Comparison of ENCODE assay signal across 8 mouse cellular contexts in the genomic region with DNA sequence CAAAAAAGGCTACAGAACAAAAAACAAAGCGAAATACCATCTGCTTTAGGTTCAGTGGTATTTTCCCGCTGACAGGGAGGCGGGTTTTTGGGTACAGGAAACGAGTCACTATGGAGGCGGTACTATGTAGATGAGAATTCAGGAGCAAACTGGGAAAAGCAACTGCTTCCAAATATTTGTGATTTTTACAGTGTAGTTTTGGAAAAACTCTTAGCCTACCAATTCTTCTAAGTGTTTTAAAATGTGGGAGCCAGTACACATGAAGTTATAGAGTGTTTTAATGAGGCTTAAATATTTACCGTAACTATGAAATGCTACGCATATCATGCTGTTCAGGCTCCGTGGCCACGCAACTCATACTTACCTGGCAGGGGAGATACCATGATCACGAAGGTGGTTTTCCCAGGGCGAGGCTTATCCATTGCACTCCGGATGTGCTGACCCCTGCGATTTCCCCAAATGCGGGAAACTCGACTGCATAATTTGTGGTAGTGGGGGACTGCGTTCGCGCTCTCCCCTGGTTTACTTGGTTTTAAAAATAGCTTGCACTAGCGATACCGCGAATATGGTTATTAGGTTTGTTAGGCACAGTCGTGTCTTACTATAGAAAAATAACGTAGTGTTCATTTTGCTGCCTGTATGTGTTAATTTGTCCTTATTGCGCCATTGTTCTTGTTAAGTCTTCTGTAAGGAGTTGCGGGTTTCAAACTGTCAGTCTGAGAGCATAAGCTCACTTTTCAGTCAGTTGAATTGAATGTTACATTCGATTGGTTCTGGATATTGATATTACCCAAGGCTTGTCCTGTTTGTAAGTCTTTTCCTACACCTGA. TPM values are rescaled to one million over a fixed set of nuclear protein-coding genes. Genes with fewer than 3 reads are reported as not detected.
DNase-seq lines count a peak whose midpoint lies in the region; ATAC-seq and TF ChIP-seq lines count a peak whose summit lies in the region.

No protein-coding gene starts in this region.

- no peaks in the 10 kb centered on the region for H3K27me3 ChIP-seq in cerebellum, adult 2 months (ENCODE audit: control insufficient read depth, insufficient read depth, low read length)
- H3K27me3 ChIP-seq in forebrain, postnatal 0 days (ENCODE audit: insufficient read depth, low read length) = no peaks in the 10 kb centered on the region
- no peaks in the 10 kb centered on the region for H3K27me3 ChIP-seq in lung, embryonic 16.5 days (ENCODE audit: control insufficient read depth, insufficient read depth, low read depth, low read length)

- peak; percentile 80 for ATAC-seq in forebrain, postnatal 0 days
- peak; percentile 76 to 77 for ATAC-seq in hematopoietic stem cell, adult 5-6 weeks (replicated peaks in 1 of 2; ENCODE audit: insufficient read depth in 1 of 2, low FRiP score in 2 of 2, low TSS enrichment in 1 of 2, low read depth in 1 of 2, poor library complexity in 2 of 2, severe bottlenecking in 2 of 2)
- ATAC-seq in lung, embryonic 16.5 days (ENCODE audit: low read depth) = peak; percentile 83

- no peaks in the 10 kb centered on the region for H3K36me3 ChIP-seq in forebrain, postnatal 0 days (ENCODE audit: insufficient read depth)
- no peaks in the 10 kb centered on the region for H3K36me3 ChIP-seq in lung, embryonic 16.5 days (ENCODE audit: control insufficient read depth, insufficient read depth, low read length)

- H3K4me1 ChIP-seq in cerebellum, adult 2 months (ENCODE audit: control insufficient read depth, insufficient read depth, low read length) = no peaks in the 10 kb centered on the region
- H3K4me1 ChIP-seq in forebrain, postnatal 0 days (ENCODE audit: insufficient read depth) = no peaks in the 10 kb centered on the region; the same call in 1 of the 2 replicates
- H3K4me1 ChIP-seq in lung, embryonic 16.5 days (replicated peaks; ENCODE audit: control insufficient read depth, insufficient read depth, low read length) = peaks cover 5% of the 10 kb centered on the region; the same call in 1 of the 2 replicates

- WGBS in cerebellum, adult 2 months = under 1% methylated on average over 26 of the region's 26 CpGs
- under 1% methylated on average over 26 of the region's 26 CpGs for WGBS in forebrain, postnatal 0 days
- under 1% methylated on average over 26 of the region's 26 CpGs for WGBS in lung, embryonic 16.5 days

- H3K4me2 ChIP-seq in forebrain, postnatal 0 days (ENCODE audit: low read depth) = peak overlapping the region; percentile 56
- H3K4me2 ChIP-seq in lung, embryonic 16.5 days (ENCODE audit: low read depth, low read length) = peak overlapping the region; percentile 69

- peak overlapping the region; percentile 58 for H3K4me3 ChIP-seq in cerebellum, adult 2 months (replicated peaks; ENCODE audit: insufficient read depth, low read depth, low read length)
- peak overlapping the region; percentile 37 for H3K4me3 ChIP-seq in forebrain, postnatal 0 days (ENCODE audit: low read depth, low read length)
- peak overlapping the region; percentile 39 for H3K4me3 ChIP-seq in lung, embryonic 16.5 days (ENCODE audit: low read length)

- TF ChIP-seq CTCF in cerebellum, adult 2 months (IDR thresholded peaks at IDR 0.05; ENCODE audit: borderline replicate concordance, insufficient read depth, low read depth, low read length) = no peak
- TF ChIP-seq CTCF in forebrain, postnatal 0 days (IDR thresholded peaks at IDR 0.05; ENCODE audit: low read depth) = no peak

- H3K9ac ChIP-seq in forebrain, postnatal 0 days = peak overlapping the region; percentile 56
- peak overlapping the region; percentile 67 for H3K9ac ChIP-seq in lung, embryonic 16.5 days (ENCODE audit: low read length)

- H3K27ac ChIP-seq in cerebellum, adult 2 months (ENCODE audit: insufficient read depth, low read length) = peak overlapping the region; percentile 29; the same call in 1 of the 2 replicates
- H3K27ac ChIP-seq in forebrain, postnatal 0 days (ENCODE audit: low read depth, low read length) = peak overlapping the region; percentile 94
- peak overlapping the region; percentile 74 for H3K27ac ChIP-seq in lung, embryonic 16.5 days (ENCODE audit: low read length)

- peak; percentile 99 for TF ChIP-seq POLR2A in cerebellum, adult 2 months (IDR thresholded peaks at IDR 0.05; ENCODE audit: borderline replicate concordance, insufficient read depth, low read length)

- no peaks in the 10 kb centered on the region for H3K9me3 ChIP-seq in forebrain, postnatal 0 days (ENCODE audit: low read length)
- no peaks in the 10 kb centered on the region for H3K9me3 ChIP-seq in lung, embryonic 16.5 days (ENCODE audit: control insufficient read depth, low read length)

- peak; percentile 100 for DNase-seq in MEL-GATA-1-ER (ENCODE audit: extremely low read depth, low read depth)
- DNase-seq in cerebellum, adult 2 months = peak; percentile 89 to 90
- DNase-seq in forebrain, postnatal 0 days = peak; percentile 93
- peak; percentile 93 for DNase-seq in layer of hippocampus, adult 9-10 months (ENCODE audit: low spot score)
- peak; percentile 79 for DNase-seq in ovary, postnatal 10 days (ENCODE audit: low spot score)
- peak; percentile 85 to 86 for DNase-seq in thymus, postnatal 10 days (ENCODE audit: low spot score in 2 of 2)

RNA-seq across cellular contexts. Expression of a gene that starts 17.9 kb away (rescaled TPM):
- polyA plus RNA-seq in cerebellum, adult 2 months (2012; rRNA removed) = 0.87 and 0.98 TPM in 2 replicates
- total RNA-seq in forebrain, postnatal 0 days (2014; rRNA removed) = 0.23 and 0.81 TPM in 2 replicates
- 0.03 and 0.23 TPM in 2 replicates for polyA plus RNA-seq in forebrain, postnatal 0 days (2015; fragmentation: Nextera tagmentation; extraction: Ambion mirVana)
- total RNA-seq in hematopoietic stem cell, adult 5-6 weeks (2017) = 2.9 TPM in 1 of 2 replicates, not detected in the other
- 0.52 and 0.62 TPM in 2 replicates for polyA plus RNA-seq in lung, embryonic 16.5 days (2015; fragmentation: Nextera tagmentation; extraction: Ambion mirVana)

RNA-seq across cellular contexts. Expression of a gene that starts 18.0 kb away (rescaled TPM):
- polyA plus RNA-seq in cerebellum, adult 2 months (2012; rRNA removed) = 4.5 and 4.7 TPM in 2 replicates
- 1.9 and 4.0 TPM in 2 replicates for total RNA-seq in forebrain, postnatal 0 days (2014; rRNA removed)
- polyA plus RNA-seq in forebrain, postnatal 0 days (2015; fragmentation: Nextera tagmentation; extraction: Ambion mirVana) = 1.9 and 2.6 TPM in 2 replicates
- total RNA-seq in hematopoietic stem cell, adult 5-6 weeks (2017) = 7.3 and 13.4 TPM in 2 replicates
- 8.4 and 9.4 TPM in 2 replicates for polyA plus RNA-seq in lung, embryonic 16.5 days (2015; fragmentation: Nextera tagmentation; extraction: Ambion mirVana)

Comparison
In these comparisons a context has a peak if more than half of its experiments do, and no peak if none do; other contexts are left out.
1. Peak in every context shown above with its lines: DNase-seq, ATAC-seq, H3K4me3 ChIP-seq and H3K27ac ChIP-seq.
2. H3K27ac ChIP-seq: peak in every context shown above with its lines; median percentile 94 in forebrain, postnatal 0 days; 74 in lung, embryonic 16.5 days; 29 in cerebellum, adult 2 months.